Mouse (Mus musculus) G1E (cell line): ENCODE data around the gene Rasgef1a.

Experiments
- CTCF ChIP-seq: IDR thresholded peaks from 2 replicates; pipeline ENCODE4 v1.5.1; 2012; ENCODE audit warnings: low read depth, low read length, inconsistent platforms, mixed read lengths
- TAL1 ChIP-seq: conservative IDR thresholded peaks from 2 replicates; pipeline ENCODE4 v1.6.1; 2012; ENCODE audit warnings: low read depth, low read length, inconsistent platforms, mixed read lengths

- TF ChIP-seq CTCF (no peak), TAL1 (no peak)
Observed at GRCm38 (mm10) chr6:118134461-118134860, 123.2 kb downstream of the Rasgef1a start.
